Mouse (Mus musculus) midbrain, embryonic 14.5 days (tissue): ENCODE data around the gene Ankzf1. TPM values are rescaled to one million over a fixed set of nuclear protein-coding genes. Genes with fewer than 3 reads are reported as not detected.

Experiments
- ATAC-seq: fragments of 200-750 bp; cut with Nextera tagmentation; 2 replicates; pipeline ENCODE4 v1.8.0; 2017; ENCODE audit warnings: moderate number of reproducible peaks, moderate library complexity; ENCODE audit not compliant: low FRiP score, low TSS enrichment
- DNase-seq: peaks from one replicate; pipeline ENCODE4 v3.0.0-alpha.2; 2015
- H3K27ac ChIP-seq: fragments of 300-500 bp; sonication (generic); replicated peaks from 2 replicates; pipeline ENCODE4 v1.5.1; 2014; ENCODE audit warnings: mild to moderate bottlenecking, low read depth, low read length, moderate library complexity
- H3K27me3 ChIP-seq: fragments of 300-500 bp; sonication (generic); 2 replicates; pipeline ENCODE4 v1.6.1; 2014; ENCODE audit warnings: low read length, control low read depth, mixed read lengths; ENCODE audit not compliant: control insufficient read depth, insufficient read depth
- H3K36me3 ChIP-seq: fragments of 300-500 bp; sonication (generic); 2 replicates; pipeline ENCODE4 v1.6.1; 2014; ENCODE audit warnings: low read length, control low read depth; ENCODE audit not compliant: control insufficient read depth, insufficient read depth
- H3K4me1 ChIP-seq: fragments of 300-500 bp; sonication (generic); 2 replicates; pipeline ENCODE4 v1.6.1; 2014; ENCODE audit warnings: mild to moderate bottlenecking, antibody characterized with exemption, low read length, control low read depth; ENCODE audit not compliant: control insufficient read depth, insufficient read depth
- H3K4me2 ChIP-seq: fragments of 300-500 bp; sonication (generic); 2 replicates; pipeline ENCODE4 v1.6.1; 2014; ENCODE audit warnings: mild to moderate bottlenecking, low read length, moderate library complexity
- H3K4me3 ChIP-seq: fragments of 300-500 bp; sonication (generic); replicated peaks from 2 replicates; pipeline ENCODE4 v1.5.1; 2014; ENCODE audit warnings: low read depth, low read length
- H3K9ac ChIP-seq: fragments of 300-500 bp; sonication (generic); replicated peaks from 2 replicates; pipeline ENCODE4 v1.6.1; 2014; ENCODE audit warnings: mild to moderate bottlenecking, low read length, moderate library complexity
- H3K9me3 ChIP-seq: fragments of 300-500 bp; sonication (generic); 2 replicates; pipeline ENCODE4 v1.6.1; 2016; ENCODE audit warnings: low read length, control low read depth, mixed read lengths; ENCODE audit not compliant: control insufficient read depth
- WGBS: fragments of 180-500 bp; shearing (Covaris S2); extraction: QIAGEN DNeasy Blood & Tissue Kit; methylation state at CpG from one replicate; pipeline ENCODE4 v1.1.7; 2014; 5-methylcytosine and 5-hydroxymethylcytosine counted together
- polyA plus RNA-seq: library from polyadenylated mRNA; unstranded; fragments of >200 nt; fragmentation: Nextera tagmentation; extraction: Ambion mirVana; gene quantifications from 2 replicates; pipeline ENCODE4 v1.2.1, GENCODE M21; 2014

Ankzf1 gene
- polyA plus RNA-seq, 1 experiment from 2014 or later = 18.1 TPM

DNA sequence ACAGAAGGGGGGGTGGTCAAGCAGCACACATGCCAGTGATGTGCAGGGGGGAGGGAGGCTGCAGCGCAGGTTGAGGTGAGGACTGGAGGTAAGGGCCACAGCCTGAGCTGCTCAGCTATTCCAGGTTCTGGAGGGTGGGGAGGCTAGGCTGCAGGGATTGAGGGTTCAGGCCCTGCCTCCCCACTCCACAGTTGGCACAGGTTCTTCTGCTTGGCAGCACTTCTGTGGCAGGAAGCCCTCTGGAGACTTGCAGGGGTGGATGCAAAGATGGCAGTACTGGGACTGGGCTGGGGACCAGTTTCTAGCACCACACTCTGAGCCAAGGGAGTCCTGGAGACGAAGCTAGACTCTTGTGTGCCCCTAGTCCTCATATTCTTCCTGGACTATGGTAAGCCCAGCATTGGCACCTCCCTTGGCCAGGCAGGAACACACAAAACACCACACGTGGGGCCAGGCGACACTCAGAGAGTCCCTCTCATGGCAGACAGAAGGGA is 10.5 kb upstream of the Ankzf1 start:
- H3K4me1 ChIP-seq = peaks cover 16% of the 10 kb centered on the region
- no peak overlapping the region for H3K9ac ChIP-seq
- ATAC-seq (no peak), DNase-seq (no peak)
- H3K27ac ChIP-seq = no peak overlapping the region
- H3K27me3 ChIP-seq = no peaks in the 10 kb centered on the region
- WGBS = 83% methylated on average over 4 of the region's 4 CpGs
- H3K4me2 ChIP-seq = no peak overlapping the region
- peaks cover 62% of the 10 kb centered on the region for H3K36me3 ChIP-seq
- H3K4me3 ChIP-seq = no peak overlapping the region
- no peaks in the 10 kb centered on the region for H3K9me3 ChIP-seq

GRCm38 (mm10) chr1:75182160-75182559 is 9.8 kb upstream of the Ankzf1 start:
- Histone ChIP-seq H3K27me3 (no peaks in the 10 kb centered on the region), H3K4me2 (no peak overlapping the region), H3K36me3 (peaks cover 62% of the 10 kb centered on the region), H3K9ac (no peak overlapping the region), H3K27ac (no peak overlapping the region), H3K4me3 (no peak overlapping the region), H3K9me3 (no peaks in the 10 kb centered on the region), H3K4me1 (peaks cover 16% of the 10 kb centered on the region)
- DNase-seq = no peak
- no peak for ATAC-seq
- WGBS = 75% methylated on average over 4 of the region's 4 CpGs

DNA sequence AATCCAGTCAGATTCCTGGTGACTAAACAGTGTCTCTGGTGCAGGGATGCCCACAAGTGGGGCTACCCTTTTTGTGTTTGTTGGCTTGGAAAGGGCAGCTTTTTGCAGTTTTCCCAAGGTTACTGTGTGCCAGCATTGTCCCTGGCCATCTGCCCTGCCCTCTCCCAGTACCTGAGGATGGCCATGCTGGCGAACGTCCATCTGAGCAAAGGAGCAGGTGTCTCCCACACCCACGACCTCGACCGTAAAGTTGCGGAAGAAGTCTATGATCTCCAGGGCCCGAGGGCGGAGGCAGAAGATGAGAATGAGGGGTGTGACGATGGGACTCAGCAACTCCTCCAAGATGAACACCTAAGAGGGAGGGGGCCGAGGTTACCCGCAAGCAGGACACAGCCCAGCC is 6.5 kb upstream of the Ankzf1 start:
- ATAC-seq = no peak
- no peak for DNase-seq
- H3K4me2 ChIP-seq = no peak overlapping the region
- H3K4me1 ChIP-seq = no peaks in the 10 kb centered on the region; the same call in 1 of the 2 replicates
- no peak overlapping the region for H3K27ac ChIP-seq
- no peaks in the 10 kb centered on the region for H3K9me3 ChIP-seq
- no peak overlapping the region for H3K9ac ChIP-seq
- H3K27me3 ChIP-seq = no peaks in the 10 kb centered on the region
- peaks cover 72% of the 10 kb centered on the region for H3K36me3 ChIP-seq
- H3K4me3 ChIP-seq = no peak overlapping the region
- WGBS = 92% methylated on average over 11 of the region's 11 CpGs

DNA sequence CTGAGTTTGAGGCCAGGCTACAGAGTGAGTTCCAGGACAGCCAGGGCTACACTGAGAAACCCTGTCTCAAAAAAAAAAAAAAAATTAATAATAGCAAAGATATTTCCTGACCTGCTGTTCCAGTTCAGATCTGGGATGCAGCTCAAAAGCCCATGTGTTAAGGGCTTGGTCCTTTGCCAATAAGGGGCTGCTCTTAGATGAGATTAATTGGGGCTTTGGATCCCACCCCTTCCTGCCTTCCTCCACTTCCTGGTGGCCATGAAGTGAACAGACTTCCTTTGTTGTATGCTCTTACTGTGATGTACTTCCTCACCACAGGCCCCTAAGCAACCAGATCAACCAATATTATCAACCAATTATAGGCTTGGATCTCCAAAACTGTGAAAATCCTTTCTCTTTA is 4.8 kb upstream of the Ankzf1 start:
- Histone ChIP-seq H3K27me3 (no peaks in the 10 kb centered on the region), H3K4me1 (peaks cover 8% of the 10 kb centered on the region), H3K4me3 (no peak overlapping the region), H3K36me3 (peaks cover 65% of the 10 kb centered on the region), H3K27ac (no peak overlapping the region), H3K9me3 (no peaks in the 10 kb centered on the region), H3K9ac (no peak overlapping the region), H3K4me2 (no peak overlapping the region)
- ATAC-seq (no peak), DNase-seq (no peak)

DNA sequence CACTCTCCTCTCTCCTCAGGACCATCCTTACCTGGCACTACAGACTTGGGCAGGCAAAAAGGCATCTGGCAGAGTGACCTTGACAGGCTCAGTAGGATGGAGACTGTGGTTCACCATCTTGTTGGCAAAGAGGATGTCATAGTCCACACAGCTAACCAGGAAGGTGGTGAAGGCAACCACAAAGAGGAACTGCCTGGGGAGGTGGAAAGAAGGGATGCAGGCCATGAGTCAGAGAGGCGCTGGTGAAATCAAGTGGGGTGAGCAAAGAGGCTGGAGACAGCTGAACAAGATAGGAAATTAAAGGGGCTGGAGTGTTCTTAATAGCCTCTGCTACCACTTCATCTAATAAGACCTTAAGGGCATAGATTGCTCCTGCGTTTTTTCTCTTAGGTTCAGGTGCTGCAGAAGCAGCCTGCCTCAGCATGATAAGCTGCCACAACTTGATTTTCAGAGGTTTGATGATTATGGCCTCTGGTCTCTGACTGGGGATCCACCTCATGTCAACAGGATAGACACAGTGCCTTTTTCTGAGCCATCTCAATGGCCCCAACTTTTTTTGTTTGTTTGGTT is 4.0 kb upstream of the Ankzf1 start:
- H3K9ac ChIP-seq = no peak overlapping the region
- no peaks in the 10 kb centered on the region for H3K27me3 ChIP-seq
- WGBS = 80% methylated on average over 2 of the region's 2 CpGs
- H3K27ac ChIP-seq = no peak overlapping the region
- DNase-seq (no peak), ATAC-seq (no peak)
- H3K4me3 ChIP-seq = no peak overlapping the region
- no peaks in the 10 kb centered on the region for H3K9me3 ChIP-seq
- no peak overlapping the region for H3K4me2 ChIP-seq
- H3K4me1 ChIP-seq = peaks cover 13% of the 10 kb centered on the region
- H3K36me3 ChIP-seq = peaks cover 56% of the 10 kb centered on the region

GRCm38 (mm10) chr1:75190577-75190976 is 1.4 kb upstream of the Ankzf1 start:
- H3K9ac ChIP-seq = no peak overlapping the region

GRCm38 (mm10) chr1:75191258-75191621 is 711 bp upstream of the Ankzf1 start:
- Histone ChIP-seq H3K9me3 (no peaks in the 10 kb centered on the region), H3K27ac (peak overlapping the region; percentile 95), H3K4me1 (peaks cover 19% of the 10 kb centered on the region), H3K4me2 (peak overlapping the region; percentile 80), H3K27me3 (no peaks in the 10 kb centered on the region), H3K9ac (peak overlapping the region; percentile 84), H3K36me3 (peaks cover 38% of the 10 kb centered on the region), H3K4me3 (peak overlapping the region; percentile 71)
- ATAC-seq = no peak
- 42% methylated on average over 5 of the region's 5 CpGs for WGBS
- no peak for DNase-seq

More at GRCm38 (mm10) chr1:75190577-75190976, 1.4 kb upstream of the Ankzf1 start:
- peak overlapping the region; percentile 80 for H3K4me2 ChIP-seq
- 88% methylated on average over 2 of the region's 2 CpGs for WGBS
- DNase-seq (no peak), ATAC-seq (no peak)
- peaks cover 38% of the 10 kb centered on the region for H3K36me3 ChIP-seq
- 0 out of 2 replicates have a peak overlapping the region, but pooled peaks have one; percentile 71 for H3K4me3 ChIP-seq
- H3K9me3 ChIP-seq = no peaks in the 10 kb centered on the region
- H3K27ac ChIP-seq = no peak overlapping the region
- H3K27me3 ChIP-seq = no peaks in the 10 kb centered on the region
- peaks cover 19% of the 10 kb centered on the region for H3K4me1 ChIP-seq

GRCm38 (mm10) chr1:75192452-75192851 is 501 bp downstream of the Ankzf1 start:
- Histone ChIP-seq H3K27ac (peak overlapping the region; percentile 83), H3K4me3 (peak overlapping the region; percentile 71), H3K27me3 (no peaks in the 10 kb centered on the region), H3K9ac (peak overlapping the region; percentile 62), H3K9me3 (no peaks in the 10 kb centered on the region), H3K4me1 (peaks cover 19% of the 10 kb centered on the region), H3K4me2 (peak overlapping the region; percentile 80), H3K36me3 (peaks cover 38% of the 10 kb centered on the region)
- ATAC-seq = peak; percentile 22; the same call in 1 of the 2 replicates
- DNase-seq = no peak
- under 1% methylated on average over 19 of the region's 19 CpGs for whole genome bisulfite sequencing

- Histone ChIP-seq H3K27me3 (no peaks in the 10 kb centered on the region), H3K9ac (no peak overlapping the region), H3K36me3 (peaks cover 45% of the 10 kb centered on the region), H3K27ac (no peak overlapping the region), H3K4me3 (no peak overlapping the region), H3K4me1 (no peaks in the 10 kb centered on the region), H3K4me2 (no peak overlapping the region), H3K9me3 (no peaks in the 10 kb centered on the region)
- ATAC-seq = no peak
- DNase-seq = no peak
- 79% methylated on average over 1 of the region's 1 CpGs for WGBS
Observed at GRCm38 (mm10) chr1:75201236-75201635, 9.3 kb downstream of the Ankzf1 start.
